Mouse (Mus musculus): ENCODE results near the gene Gabbr2.

DNA sequence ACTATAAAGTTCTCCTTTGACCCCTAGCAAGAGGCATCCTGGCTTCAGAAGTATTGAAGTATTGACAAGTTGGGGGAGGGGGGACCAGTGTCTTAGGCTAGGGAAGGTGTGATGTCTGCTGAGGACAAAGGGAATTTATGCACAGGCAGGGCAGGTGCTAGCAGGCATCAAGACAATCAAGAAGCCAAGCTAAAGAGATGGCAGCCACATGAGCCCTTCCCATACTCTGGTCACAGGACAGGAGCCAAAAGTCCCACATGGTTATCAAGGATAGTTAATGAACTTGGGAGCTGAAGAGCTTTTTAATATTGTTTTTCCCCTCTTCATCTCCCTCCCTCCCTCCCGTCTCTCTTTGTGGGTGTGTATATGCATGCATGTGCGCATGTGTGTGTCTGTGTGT is 30.3 kb downstream of the Gabbr2 start:
- TF ChIP-seq CTCF (IDR thresholded peaks at IDR 0.05; ENCODE audit: control insufficient read depth, insufficient read depth, insufficient read length) (no peak), CEBPB (IDR thresholded peaks at IDR 0.05; ENCODE audit: low read depth) (no peak), MAX (IDR thresholded peaks at IDR 0.05) (no peak), MYOG (IDR thresholded peaks at IDR 0.05; ENCODE audit: control insufficient read depth, extremely low read depth, insufficient read length) (no peak), USF1 (IDR thresholded peaks at IDR 0.05; ENCODE audit: low read depth) (no peak), MYOD1 (IDR thresholded peaks at IDR 0.05; ENCODE audit: control insufficient read depth, insufficient read length, low read depth) (no peak), FOSL1 (IDR thresholded peaks at IDR 0.05; ENCODE audit: insufficient read depth, low read length, poor library complexity, severe bottlenecking) (no peak)

Data from C2C12 (cell line).